Mouse (Mus musculus): Measurements from ENCODE around the gene Trim65. TPM values are rescaled to one million over a fixed set of nuclear protein-coding genes. Genes with fewer than 3 reads are reported as not detected.

Trim65 gene
- total and polyA plus RNA-seq, 3 experiments, result 0.66 to 2.0 (median 1.4) TPM

GRCm38 (mm10) chr11:116145481-116146293 lies 14.8 kb upstream of the Trim65 start:
- in situ Hi-C loops (cut with MboI; ENCODE audit: low pct_ligation_motif_present, low pct_unique_long_range_greater_than_20kb, low sequenced_read_pairs), result no loop called here
- dilution Hi-C loops (cut with MboI; ENCODE audit: extremely low pct_ligation_motif_present, extremely low pct_unique_long_range_greater_than_20kb, low sequenced_read_pairs), result no loop called here
- H3K4me3 ChIP-seq (replicated peaks in 1 of 3; ENCODE audit: low read depth in 2 of 3, low read length in 2 of 3, poor library complexity in 1 of 3), result no peak overlapping the region
- H3K9ac ChIP-seq (ENCODE audit: insufficient read depth, low read depth), result no peak overlapping the region
- no peak overlapping the region for H3K4me2 ChIP-seq (ENCODE audit: insufficient read depth, low read depth, poor library complexity, severe bottlenecking)
- H3K79me2 ChIP-seq (replicated peaks; ENCODE audit: control insufficient read depth, extremely low read depth, insufficient read depth, poor library complexity, severe bottlenecking), result no peaks in the 10 kb centered on the region
- peaks cover 9 to 26% of the 10 kb centered on the region in 2 experiments for H3K4me1 ChIP-seq (ENCODE audit: control insufficient read depth in 1 of 2, insufficient read depth in 2 of 2)
- H3K9me3 ChIP-seq (replicated peaks; ENCODE audit: low read length), result no peaks in the 10 kb centered on the region
- no peak for DNase-seq (ENCODE audit: extremely low read depth)
- peaks cover 85 to 96% of the 10 kb centered on the region in 2 experiments for H3K36me3 ChIP-seq (replicated peaks in 1 of 2; ENCODE audit: control insufficient read depth in 1 of 2, insufficient read depth in 1 of 2, low read length in 1 of 2)
- no peaks in the 10 kb centered on the region for H3K27me3 ChIP-seq (replicated peaks)
- no peak overlapping the region for H3K27ac ChIP-seq (ENCODE audit: insufficient read depth, low read depth)
- TF ChIP-seq USF1 (IDR thresholded peaks at IDR 0.05; ENCODE audit: low read depth, low read length) (no peak), HCFC1 (IDR thresholded peaks at IDR 0.05; ENCODE audit: low read depth, low read length) (no peak), CTCF (conservative IDR thresholded peaks at IDR 0.05 in 1 of 2, IDR thresholded peaks at IDR 0.05 in 1 of 2; ENCODE audit: low read depth in 2 of 2, low read length in 2 of 2) (no peak), ZC3H11A (IDR thresholded peaks at IDR 0.05; ENCODE audit: low read depth, low read length) (no peak), SIN3A (IDR thresholded peaks at IDR 0.05; ENCODE audit: low read length) (no peak), POLR2AphosphoS2 (IDR thresholded peaks at IDR 0.05; ENCODE audit: low read depth, low read length) (no peak), USF2 (conservative IDR thresholded peaks at IDR 0.05; ENCODE audit: low read depth, low read length) (no peak)

- no peak overlapping the region for H3K4me2 ChIP-seq (ENCODE audit: insufficient read depth, low read depth, poor library complexity, severe bottlenecking)
- H3K27me3 ChIP-seq (replicated peaks), result no peaks in the 10 kb centered on the region
- H3K27ac ChIP-seq (ENCODE audit: insufficient read depth, low read depth), result no peak overlapping the region
- in situ Hi-C loops (cut with MboI; ENCODE audit: low pct_ligation_motif_present, low pct_unique_long_range_greater_than_20kb, low sequenced_read_pairs), result no loop called here
- H3K79me2 ChIP-seq (replicated peaks; ENCODE audit: control insufficient read depth, extremely low read depth, insufficient read depth, poor library complexity, severe bottlenecking), result peaks cover under 1% of the 10 kb centered on the region; the same call in 1 of the 2 replicates
- TF ChIP-seq CHD1 (IDR thresholded peaks at IDR 0.05; ENCODE audit: low read depth, low read length) (no peak), KAT2A (IDR thresholded peaks at IDR 0.05; ENCODE audit: insufficient replicate concordance, low read length) (no peak), GABPA (IDR thresholded peaks at IDR 0.05; ENCODE audit: insufficient replicate concordance, low read depth, low read length) (no peak), MYC (IDR thresholded peaks at IDR 0.05; ENCODE audit: low read depth, low read length) (no peak), SIN3A (IDR thresholded peaks at IDR 0.05; ENCODE audit: low read length) (no peak)
- H3K4me3 ChIP-seq (replicated peaks in 1 of 3; ENCODE audit: low read depth in 2 of 3, low read length in 2 of 3, poor library complexity in 1 of 3), result no peak overlapping the region
- H3K9me3 ChIP-seq (replicated peaks; ENCODE audit: low read length), result no peaks in the 10 kb centered on the region
- H3K36me3 ChIP-seq (replicated peaks in 1 of 2; ENCODE audit: control insufficient read depth in 1 of 2, insufficient read depth in 1 of 2, low read length in 1 of 2), result peaks cover 64 to 79% of the 10 kb centered on the region in 2 experiments
- dilution Hi-C loops (cut with MboI; ENCODE audit: extremely low pct_ligation_motif_present, extremely low pct_unique_long_range_greater_than_20kb, low sequenced_read_pairs), result no loop called here
- DNase-seq (ENCODE audit: extremely low read depth), result no peak
- H3K9ac ChIP-seq (ENCODE audit: insufficient read depth, low read depth), result no peak overlapping the region
- H3K4me1 ChIP-seq (ENCODE audit: control insufficient read depth in 1 of 2, insufficient read depth in 2 of 2), result peaks cover 14 to 40% of the 10 kb centered on the region in 2 experiments
Observed at GRCm38 (mm10) chr11:116143468-116143867, 12.5 kb upstream of the Trim65 start.
